Mouse (Mus musculus) heart, adult 11 months (tissue): ENCODE measurements around the gene Ttc9.

Source experiments
- DNase-seq: peaks from one replicate; pipeline ENCODE4 v3.0.0; 2022

The Ttc9 gene

GRCm38 (mm10) chr12:81662076-81662475 is 31.0 kb downstream of the Ttc9 start:
- peak; percentile 65 for DNase-seq

GRCm38 (mm10) chr12:81663116-81663515 is 32.1 kb downstream of the Ttc9 start:
- DNase-seq = peak; percentile 64

GRCm38 (mm10) chr12:81663906-81664305 is 32.9 kb downstream of the Ttc9 start:
- peak; percentile 61 for DNase-seq

- no peak for DNase-seq
Measured at GRCm38 (mm10) chr12:81668406-81668805, 37.4 kb downstream of the Ttc9 start.

GRCm38 (mm10) chr12:81675557-81675956 is 44.5 kb downstream of the Ttc9 start:
- DNase-seq = no peak

GRCm38 (mm10) chr12:81679807-81680529 is 48.9 kb downstream of the Ttc9 start:
- DNase-seq = no peak

- peak; percentile 86 for DNase-seq
Measured at GRCm38 (mm10) chr12:81683395-81683794, 52.3 kb downstream of the Ttc9 start.

GRCm38 (mm10) chr12:81684096-81684495 is 53.0 kb downstream of the Ttc9 start:
- peak; percentile 75 for DNase-seq

GRCm38 (mm10) chr12:81685981-81686380 is 54.9 kb downstream of the Ttc9 start:
- peak; percentile 71 for DNase-seq

- peak; percentile 68 for DNase-seq
Measured at GRCm38 (mm10) chr12:81686406-81687117, 55.5 kb downstream of the Ttc9 start.

GRCm38 (mm10) chr12:81687873-81688272 is 56.8 kb downstream of the Ttc9 start:
- DNase-seq = no peak

GRCm38 (mm10) chr12:81688537-81688936 is 57.5 kb downstream of the Ttc9 start:
- peak; percentile 96 for DNase-seq

GRCm38 (mm10) chr12:81689505-81690056 is 58.5 kb downstream of the Ttc9 start:
- DNase-seq = peak; percentile 69

GRCm38 (mm10) chr12:81690111-81690510 is 59.1 kb downstream of the Ttc9 start:
- peak; percentile 80 for DNase-seq

GRCm38 (mm10) chr12:81690751-81691150 is 59.7 kb downstream of the Ttc9 start:
- DNase-seq = peak; percentile 91

GRCm38 (mm10) chr12:81691177-81691730 is 60.2 kb downstream of the Ttc9 start:
- DNase-seq = peak; percentile 93

GRCm38 (mm10) chr12:81698011-81698410 is 67.0 kb downstream of the Ttc9 start:
- DNase-seq = peak; percentile 85

- DNase-seq = no peak
Measured at GRCm38 (mm10) chr12:81702903-81703302, 71.9 kb downstream of the Ttc9 start.

GRCm38 (mm10) chr12:81712618-81713017 is 81.6 kb downstream of the Ttc9 start:
- DNase-seq = no peak
